8 mouse cellular contexts compared by ENCODE assay signal in the genomic region with DNA sequence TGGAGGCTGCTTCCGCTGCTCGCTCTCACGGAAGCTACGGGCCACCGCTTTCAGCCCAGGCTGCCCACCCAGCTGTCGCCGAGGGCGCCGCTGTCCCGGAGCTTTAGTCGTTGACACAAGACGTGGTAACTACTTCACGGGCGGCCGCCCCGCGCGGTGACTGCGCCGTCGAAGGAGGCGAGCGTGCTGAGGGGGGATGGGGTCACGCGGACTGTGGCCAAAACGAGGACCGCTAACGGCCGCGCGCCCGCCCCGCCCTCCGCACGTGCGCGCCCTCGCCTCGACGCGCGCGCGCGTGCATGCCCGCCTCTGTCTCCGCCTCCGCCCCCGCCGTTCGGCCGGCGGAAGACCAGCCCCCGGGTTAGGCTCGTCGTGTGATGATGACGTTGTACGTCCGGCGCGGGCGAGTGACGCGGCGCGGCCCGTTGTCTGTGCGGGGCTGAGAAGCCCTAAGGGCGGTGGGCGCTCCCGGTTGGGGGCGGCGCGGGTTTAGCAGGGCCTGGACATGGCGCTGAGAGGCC. TPM values are rescaled to one million over a fixed set of nuclear protein-coding genes. Genes with fewer than 3 reads are reported as not detected.
DNase-seq lines count a peak whose midpoint lies in the region; ATAC-seq and TF ChIP-seq lines count a peak whose summit lies in the region.

Gene Phf7, minus strand, starts transcription at position 234 of the 521 bp plus-strand sequence.
Gene Bap1, plus strand, starts transcription at position 367 of the 521 bp plus-strand sequence.

- no peaks in the 10 kb centered on the region for H3K9me3 ChIP-seq in E14TG2a.4 (ENCODE audit: low read length)
- no peaks in the 10 kb centered on the region for H3K9me3 ChIP-seq in forebrain, embryonic 11.5 days (ENCODE audit: control insufficient read depth, low read length)
- H3K9me3 ChIP-seq in heart, embryonic 16.5 days (replicated peaks; ENCODE audit: control insufficient read depth, low read length): no peaks in the 10 kb centered on the region
- no peaks in the 10 kb centered on the region for H3K9me3 ChIP-seq in liver, embryonic 14.5 days (ENCODE audit: control insufficient read depth, low read length)
- no peaks in the 10 kb centered on the region for H3K9me3 ChIP-seq in stomach, embryonic 15.5 days

- H3K27me3 ChIP-seq in E14TG2a.4 (ENCODE audit: insufficient read depth, low read length): peaks cover 20% of the 10 kb centered on the region
- no peaks in the 10 kb centered on the region for H3K27me3 ChIP-seq in forebrain, embryonic 11.5 days (ENCODE audit: control insufficient read depth, insufficient read depth, low read length)
- H3K27me3 ChIP-seq in heart, embryonic 16.5 days (ENCODE audit: control insufficient read depth, insufficient read depth, low read length): no peaks in the 10 kb centered on the region
- H3K27me3 ChIP-seq in liver, embryonic 14.5 days (ENCODE audit: control insufficient read depth, insufficient read depth, low read length): no peaks in the 10 kb centered on the region
- no peaks in the 10 kb centered on the region for H3K27me3 ChIP-seq in stomach, embryonic 15.5 days (replicated peaks)

- peak; percentile 93 for ATAC-seq in forebrain, embryonic 11.5 days (replicated peaks; ENCODE audit: low FRiP score)
- peak; percentile 89 for ATAC-seq in heart, embryonic 16.5 days (replicated peaks; ENCODE audit: extremely low read depth, insufficient read depth, low FRiP score)
- ATAC-seq in liver, embryonic 14.5 days (ENCODE audit: insufficient read depth): peak; percentile 91
- ATAC-seq in stomach, embryonic 15.5 days (ENCODE audit: insufficient read depth, low FRiP score, low read depth): peak; percentile 91

- peak; percentile 81 for DNase-seq in c-Kit-positive CD71-positive TER-119-negative erythroid progenitor cells, embryonic 14.5 days (ENCODE audit: low read depth)
- DNase-seq in forebrain, embryonic 11.5 days (ENCODE audit: low spot score): peak; percentile 99
- DNase-seq in kidney, postnatal 25 days: peak; percentile 95 to 96
- peak; percentile 86 to 90 (median 86) for DNase-seq in liver, embryonic 14.5 days (ENCODE audit: low read depth in 3 of 3, low spot score in 3 of 3)
- DNase-seq in neural tube, embryonic 10.5 days (ENCODE audit: extremely low spot score, low spot score): peak; percentile 99

- H3K27ac ChIP-seq in forebrain, embryonic 11.5 days (ENCODE audit: low read depth, low read length): peak within 1 kb of the TSS; percentile 75; the same call in 1 of the 2 replicates
- peak within 1 kb of the TSS; percentile 97 for H3K27ac ChIP-seq in heart, embryonic 16.5 days (ENCODE audit: low read length)
- peak within 1 kb of the TSS; percentile 58 for H3K27ac ChIP-seq in liver, embryonic 14.5 days
- H3K27ac ChIP-seq in stomach, embryonic 15.5 days: peak within 1 kb of the TSS; percentile 94

- H3K4me2 ChIP-seq in forebrain, embryonic 11.5 days (ENCODE audit: low read depth, low read length, severe bottlenecking): peak within 1 kb of the TSS; percentile 89
- peak within 1 kb of the TSS; percentile 85 for H3K4me2 ChIP-seq in heart, embryonic 16.5 days (ENCODE audit: low read depth, low read length)
- peak within 1 kb of the TSS; percentile 97 for H3K4me2 ChIP-seq in liver, embryonic 14.5 days (ENCODE audit: low read depth)
- peak within 1 kb of the TSS; percentile 78 for H3K4me2 ChIP-seq in stomach, embryonic 15.5 days

- WGBS in forebrain, embryonic 11.5 days: under 1% methylated on average over 73 of the region's 75 CpGs
- WGBS in heart, embryonic 16.5 days: under 1% methylated on average over 65 of the region's 75 CpGs
- under 1% methylated on average over 75 of the region's 75 CpGs for WGBS in liver, embryonic 14.5 days (ENCODE audit: insufficient replicate concordance)
- WGBS in stomach, embryonic 15.5 days: under 1% methylated on average over 75 of the region's 75 CpGs

- peak within 1 kb of the TSS; percentile 99 for H3K4me3 ChIP-seq in E14TG2a.4 (replicated peaks; ENCODE audit: low read length)
- H3K4me3 ChIP-seq in forebrain, embryonic 11.5 days (ENCODE audit: low read depth, low read length): peak within 1 kb of the TSS; percentile 80
- H3K4me3 ChIP-seq in heart, embryonic 16.5 days (ENCODE audit: low read length): peak within 1 kb of the TSS; percentile 91
- peak within 1 kb of the TSS; percentile 88 to 97 for H3K4me3 ChIP-seq in liver, embryonic 14.5 days (ENCODE audit: insufficient read depth in 1 of 2, low read depth in 2 of 2, low read length in 2 of 2)
- peak within 1 kb of the TSS; percentile 100 for H3K4me3 ChIP-seq in stomach, embryonic 15.5 days (replicated peaks)

- H3K9ac ChIP-seq in forebrain, embryonic 11.5 days (ENCODE audit: low read length): peak within 1 kb of the TSS; percentile 96
- H3K9ac ChIP-seq in heart, embryonic 16.5 days (ENCODE audit: low read length): peak within 1 kb of the TSS; percentile 99
- H3K9ac ChIP-seq in liver, embryonic 14.5 days (replicated peaks): peak within 1 kb of the TSS; percentile 94
- H3K9ac ChIP-seq in stomach, embryonic 15.5 days: peak within 1 kb of the TSS; percentile 99

- peaks cover 21% of the 10 kb centered on the region for H3K4me1 ChIP-seq in E14TG2a.4 (replicated peaks; ENCODE audit: low read depth, low read length)
- peaks cover 6% of the 10 kb centered on the region; the same call in 1 of the 2 replicates for H3K4me1 ChIP-seq in forebrain, embryonic 11.5 days (replicated peaks; ENCODE audit: control insufficient read depth, insufficient read depth, low read length)
- H3K4me1 ChIP-seq in heart, embryonic 16.5 days (ENCODE audit: control insufficient read depth, insufficient read depth, low read length): peaks cover 18% of the 10 kb centered on the region
- peaks cover 7 to 9% of the 10 kb centered on the region in 2 experiments for H3K4me1 ChIP-seq in liver, embryonic 14.5 days (replicated peaks; ENCODE audit: control insufficient read depth in 2 of 2, insufficient read depth in 2 of 2, low read length in 1 of 2)
- peaks cover 10% of the 10 kb centered on the region for H3K4me1 ChIP-seq in stomach, embryonic 15.5 days

- no peak for TF ChIP-seq EP300 in liver, embryonic 14.5 days (IDR thresholded peaks at IDR 0.05; ENCODE audit: low read depth)

- H3K36me3 ChIP-seq in E14TG2a.4 (ENCODE audit: insufficient read depth, low read length): peaks cover 37% of the 10 kb centered on the region
- peaks cover 6% of the 10 kb centered on the region; the same call in 1 of the 2 replicates for H3K36me3 ChIP-seq in forebrain, embryonic 11.5 days (ENCODE audit: control insufficient read depth, insufficient read depth, low read length)
- peaks cover 30% of the 10 kb centered on the region for H3K36me3 ChIP-seq in heart, embryonic 16.5 days (ENCODE audit: control insufficient read depth, insufficient read depth)
- peaks cover 31% of the 10 kb centered on the region for H3K36me3 ChIP-seq in liver, embryonic 14.5 days (replicated peaks; ENCODE audit: control insufficient read depth, insufficient read depth, low read depth)
- H3K36me3 ChIP-seq in stomach, embryonic 15.5 days: peaks cover 34% of the 10 kb centered on the region

- no peak for TF ChIP-seq CTCF in E14TG2a.4 (conservative IDR thresholded peaks at IDR 0.05; ENCODE audit: low read length)
- no peak; the same call in 1 of the 2 replicates for TF ChIP-seq CTCF in liver, embryonic 14.5 days (IDR thresholded peaks at IDR 0.05; ENCODE audit: low read depth)

RNA-seq across cellular contexts. Expression of gene Phf7, which starts in this region (rescaled TPM):
- polyA plus RNA-seq in forebrain, embryonic 11.5 days (2014; fragmentation: Nextera tagmentation; extraction: Ambion mirVana): 14.3 and 14.4 TPM in 2 replicates
- polyA plus RNA-seq in heart, embryonic 16.5 days (2015; fragmentation: Nextera tagmentation; extraction: Ambion mirVana): 9.5 TPM in 2 replicates
- polyA plus RNA-seq in liver, embryonic 14.5 days (2012; rRNA removed): 2.1 and 3.1 TPM in 2 replicates
- 6.0 and 7.5 TPM in 2 replicates for polyA plus RNA-seq in liver, embryonic 14.5 days (2014; fragmentation: Nextera tagmentation; extraction: Ambion mirVana)
- 11.2 and 11.8 TPM in 2 replicates for polyA plus RNA-seq in stomach, embryonic 15.5 days (2015; fragmentation: Nextera tagmentation; extraction: Ambion mirVana)

RNA-seq across cellular contexts. Expression of gene Bap1, which starts in this region (rescaled TPM):
- 121 and 137 TPM in 2 replicates for polyA plus RNA-seq in forebrain, embryonic 11.5 days (2014; fragmentation: Nextera tagmentation; extraction: Ambion mirVana)
- polyA plus RNA-seq in heart, embryonic 16.5 days (2015; fragmentation: Nextera tagmentation; extraction: Ambion mirVana): 54.5 and 56.4 TPM in 2 replicates
- 22.1 and 24.4 TPM in 2 replicates for polyA plus RNA-seq in liver, embryonic 14.5 days (2012; rRNA removed)
- polyA plus RNA-seq in liver, embryonic 14.5 days (2014; fragmentation: Nextera tagmentation; extraction: Ambion mirVana): 28.0 and 30.6 TPM in 2 replicates
- 59.7 and 67.7 TPM in 2 replicates for polyA plus RNA-seq in stomach, embryonic 15.5 days (2015; fragmentation: Nextera tagmentation; extraction: Ambion mirVana)

Comparison
In these comparisons a context has a peak if more than half of its experiments do, and no peak if none do; other contexts are left out.
1. Peak in every context shown above with its lines: DNase-seq, ATAC-seq, H3K4me3 ChIP-seq and H3K27ac ChIP-seq.